Mouse (Mus musculus) myocyte (in vitro differentiated cells): ENCODE measurements at regions not wholly inside any gene's neighbourhood (a gene's known extent, or its start where the extent isn't known, plus 50 kb on each side); places are given as distances from the start of the nearest gene placed in this dataset.

Source experiments
- E2F4 ChIP-seq: IDR thresholded peaks from one replicate; pipeline ENCODE4 v1.6.1; 2011; ENCODE audit warnings: mild to moderate bottlenecking, control low read depth, moderate library complexity; ENCODE audit not compliant: insufficient read depth
- MAX ChIP-seq: IDR thresholded peaks from one replicate; pipeline ENCODE4 v1.6.1; 2011; ENCODE audit warnings: low read depth, mild to moderate bottlenecking, control low read depth
- POLR2A ChIP-seq: IDR thresholded peaks from one replicate; pipeline ENCODE4 v1.6.1; 2011; ENCODE audit warnings: low read depth, mild to moderate bottlenecking, control low read depth, moderate library complexity; ENCODE audit not compliant: insufficient read length
- TCF3 ChIP-seq: IDR thresholded peaks from one replicate; pipeline ENCODE4 v1.6.1; 2011; ENCODE audit warnings: low read depth, control low read depth; ENCODE audit not compliant: insufficient read length
- USF1 ChIP-seq: IDR thresholded peaks from one replicate; pipeline ENCODE4 v1.6.1; 2011; ENCODE audit warnings: low read depth, mild to moderate bottlenecking, control low read depth, moderate library complexity

- TF ChIP-seq POLR2A (no peak), TCF3 (no peak), USF1 (no peak), MAX (no peak), E2F4 (no peak)
Observed at GRCm38 (mm10) chr3:18868117-18868739, 760.2 kb downstream of the 1700064H15Rik start.
